Mouse (Mus musculus) myocyte (in vitro differentiated cells): ENCODE measurements around the gene Zfp36.

Experiments
- CEBPB ChIP-seq: IDR thresholded peaks from 2 replicates; pipeline ENCODE4 v1.6.1; 2011; ENCODE audit warnings: mild to moderate bottlenecking, moderate library complexity; ENCODE audit not compliant: poor library complexity, insufficient read depth, severe bottlenecking
- E2F4 ChIP-seq: IDR thresholded peaks from one replicate; pipeline ENCODE4 v1.6.1; 2011; ENCODE audit warnings: mild to moderate bottlenecking, control low read depth, moderate library complexity; ENCODE audit not compliant: insufficient read depth
- MAX ChIP-seq: IDR thresholded peaks from one replicate; pipeline ENCODE4 v1.6.1; 2011; ENCODE audit warnings: low read depth, mild to moderate bottlenecking, control low read depth
- MYOG ChIP-seq, 3 experiments: IDR thresholded peaks; one replicate each; pipeline ENCODE4 v1.6.1; 2011; ENCODE audit warnings: control low read depth in 2 of 3, low read depth in 2 of 3, mild to moderate bottlenecking in 2 of 3; ENCODE audit not compliant: insufficient read length in 2 of 3, control insufficient read depth in 1 of 3, insufficient read depth in 1 of 3
- POLR2A ChIP-seq: IDR thresholded peaks from one replicate; pipeline ENCODE4 v1.6.1; 2011; ENCODE audit warnings: low read depth, mild to moderate bottlenecking, control low read depth, moderate library complexity; ENCODE audit not compliant: insufficient read length
- POLR2AphosphoS2 ChIP-seq: IDR thresholded peaks from one replicate; pipeline ENCODE4 v1.6.1; 2011; ENCODE audit warnings: low read depth, control low read depth; ENCODE audit not compliant: insufficient read length
- SRF ChIP-seq: IDR thresholded peaks from one replicate; pipeline ENCODE4 v1.6.1; 2011; ENCODE audit warnings: low read depth; ENCODE audit not compliant: control insufficient read depth, insufficient read length
- USF1 ChIP-seq: IDR thresholded peaks from one replicate; pipeline ENCODE4 v1.6.1; 2011; ENCODE audit warnings: low read depth, mild to moderate bottlenecking, control low read depth, moderate library complexity

- TF ChIP-seq MAX, result no peak
- no peak for TF ChIP-seq POLR2AphosphoS2
- TF ChIP-seq USF1, result no peak
- TF ChIP-seq POLR2A, result peak; percentile 47
- no peak for TF ChIP-seq E2F4
- no peak for TF ChIP-seq MYOG (IDR thresholded peaks at IDR 0.05; ENCODE audit: control insufficient read depth in 1 of 3, insufficient read depth in 1 of 3, insufficient read length in 2 of 3, low read depth in 2 of 3)
- no peak for TF ChIP-seq SRF
- TF ChIP-seq CEBPB, result no peak
Observed at GRCm38 (mm10) chr7:28381938-28382337, 1.9 kb upstream of the Zfp36 start.
